Mouse (Mus musculus) CH12.LX (cell line): Measurements from ENCODE around the gene Slc16a13. TPM values are rescaled to one million over a fixed set of nuclear protein-coding genes. Genes with fewer than 3 reads are reported as not detected.

ENCODE experiments used
- DNase-seq: peaks from one replicate; pipeline ENCODE4 v3.0.0-alpha.2; 2013; ENCODE audit errors: extremely low read depth
- H3K27ac ChIP-seq: 2 replicates; pipeline ENCODE4 v1.5.1; 2012; ENCODE audit warnings: low read depth, mild to moderate bottlenecking, control low read depth, moderate library complexity; ENCODE audit not compliant: insufficient read depth
- H3K27me3 ChIP-seq: replicated peaks from 2 replicates; pipeline ENCODE3; 2012; ENCODE audit warnings: inconsistent platforms
- H3K36me3 ChIP-seq, 2 experiments: replicated peaks in 1 of 2; 2 replicates each; pipeline versions ENCODE3 to v1.6.1; 2012; ENCODE audit warnings: inconsistent platforms in 1 of 2, low read length in 1 of 2, mild to moderate bottlenecking in 1 of 2, mixed read lengths in 1 of 2, moderate library complexity in 1 of 2; ENCODE audit not compliant: control insufficient read depth in 1 of 2, insufficient read depth in 1 of 2
- H3K4me1 ChIP-seq, 2 experiments: 2 replicates each; pipeline ENCODE4 v1.6.1; 2012; ENCODE audit warnings: inconsistent platforms in 1 of 2, moderate library complexity in 1 of 2; ENCODE audit not compliant: insufficient read depth in 2 of 2, control insufficient read depth in 1 of 2
- H3K4me2 ChIP-seq: 2 replicates; pipeline ENCODE4 v1.6.1; 2012; ENCODE audit warnings: low read depth, mild to moderate bottlenecking, control low read depth; ENCODE audit not compliant: poor library complexity, insufficient read depth, severe bottlenecking
- H3K4me3 ChIP-seq, 3 experiments: fragments of 150-350 bp in 1 of 3; sonication (generic) in 1 of 3; replicated peaks in 1 of 3; 2 replicates each; pipeline versions ENCODE3 to v1.5.1; 2011 to 2012; ENCODE audit warnings: low read depth in 2 of 3, low read length in 2 of 3, mild to moderate bottlenecking in 2 of 3, moderate library complexity in 2 of 3, control low read depth in 1 of 3, improper control_type of control experiment in 1 of 3, inconsistent platforms in 1 of 3, mixed read lengths in 1 of 3; ENCODE audit not compliant: poor library complexity in 1 of 3
- H3K79me2 ChIP-seq: replicated peaks from 2 replicates; pipeline ENCODE4 v1.6.1; 2012; ENCODE audit warnings: mild to moderate bottlenecking, moderate library complexity; ENCODE audit not compliant: control insufficient read depth, poor library complexity, insufficient read depth, severe bottlenecking; ENCODE audit errors: extremely low read depth
- H3K9ac ChIP-seq: 2 replicates; pipeline ENCODE4 v1.6.1; 2012; ENCODE audit warnings: low read depth, mild to moderate bottlenecking, control low read depth, moderate library complexity; ENCODE audit not compliant: insufficient read depth
- H3K9me3 ChIP-seq: replicated peaks from 2 replicates; pipeline ENCODE3; 2012; ENCODE audit warnings: low read length, inconsistent platforms, mixed read lengths
- BHLHE40 ChIP-seq: IDR thresholded peaks from 2 replicates; pipeline ENCODE4 v1.6.1; 2011; ENCODE audit warnings: mild to moderate bottlenecking, low read depth, low read length, improper control_type of control experiment
- CHD1 ChIP-seq: IDR thresholded peaks from 2 replicates; pipeline ENCODE4 v1.6.1; 2012; ENCODE audit warnings: low read depth, low read length, improper control_type of control experiment, inconsistent platforms
- E2F4 ChIP-seq: IDR thresholded peaks from 2 replicates; pipeline ENCODE4 v1.6.1; 2011; ENCODE audit warnings: low read depth, low read length, improper control_type of control experiment; ENCODE audit not compliant: insufficient replicate concordance
- ELF1 ChIP-seq: IDR thresholded peaks from 2 replicates; pipeline ENCODE4 v1.6.1; 2014; ENCODE audit warnings: low read depth, mild to moderate bottlenecking, inconsistent platforms, low read length, improper control_type of control experiment
- EP300 ChIP-seq: IDR thresholded peaks from 2 replicates; pipeline ENCODE4 v1.6.1; 2011; ENCODE audit warnings: low read length, improper control_type of control experiment
- ETS1 ChIP-seq: conservative IDR thresholded peaks from 2 replicates; pipeline ENCODE4 v1.6.1; 2012; ENCODE audit warnings: low read depth, mild to moderate bottlenecking, inconsistent platforms, low read length, improper control_type of control experiment, moderate library complexity
- HCFC1 ChIP-seq: IDR thresholded peaks from 2 replicates; pipeline ENCODE4 v1.6.1; 2012; ENCODE audit warnings: low read depth, mild to moderate bottlenecking, inconsistent platforms, low read length, improper control_type of control experiment
- IRF4 ChIP-seq: IDR thresholded peaks from 2 replicates; pipeline ENCODE4 v1.6.1; 2014; ENCODE audit warnings: low read depth, mild to moderate bottlenecking, inconsistent platforms, low read length, improper control_type of control experiment
- KAT2A ChIP-seq: IDR thresholded peaks from 2 replicates; pipeline ENCODE4 v1.6.1; 2012; ENCODE audit warnings: low read length, improper control_type of control experiment, inconsistent platforms; ENCODE audit not compliant: insufficient replicate concordance
- MAFK ChIP-seq: IDR thresholded peaks from 2 replicates; pipeline ENCODE4 v1.6.1; 2011; ENCODE audit warnings: low read length, improper control_type of control experiment; ENCODE audit not compliant: insufficient replicate concordance
- MAX ChIP-seq: IDR thresholded peaks from 2 replicates; pipeline ENCODE4 v1.6.1; 2011; ENCODE audit warnings: low read length, improper control_type of control experiment
- MAZ ChIP-seq: IDR thresholded peaks from 2 replicates; pipeline ENCODE4 v1.6.1; 2012; ENCODE audit warnings: low read depth, mild to moderate bottlenecking, inconsistent platforms, low read length, improper control_type of control experiment, moderate library complexity
- MXI1 ChIP-seq: IDR thresholded peaks from 2 replicates; pipeline ENCODE4 v1.6.1; 2011; ENCODE audit warnings: mild to moderate bottlenecking, low read depth, low read length, improper control_type of control experiment
- NELFE ChIP-seq: IDR thresholded peaks from 2 replicates; pipeline ENCODE4 v1.6.1; 2011; ENCODE audit warnings: low read depth, low read length, improper control_type of control experiment
- NRF1 ChIP-seq: IDR thresholded peaks from 2 replicates; pipeline ENCODE4 v1.6.1; 2014; ENCODE audit warnings: low read depth, mild to moderate bottlenecking, inconsistent platforms, low read length, improper control_type of control experiment, moderate library complexity
- PAX5 ChIP-seq: IDR thresholded peaks from 2 replicates; pipeline ENCODE4 v1.6.1; 2012; ENCODE audit warnings: low read length, inconsistent platforms, mixed read lengths
- POLR2A ChIP-seq: IDR thresholded peaks from 2 replicates; pipeline ENCODE4 v1.6.1; 2011; ENCODE audit warnings: low read depth, mild to moderate bottlenecking, improper control_type of control experiment, low read length
- POLR2AphosphoS2 ChIP-seq: IDR thresholded peaks from 2 replicates; pipeline ENCODE4 v1.6.1; 2011; ENCODE audit warnings: low read depth, low read length, improper control_type of control experiment
- SIN3A ChIP-seq: IDR thresholded peaks from 2 replicates; pipeline ENCODE4 v1.6.1; 2012; ENCODE audit warnings: low read length, improper control_type of control experiment, inconsistent platforms
- TBP ChIP-seq: conservative IDR thresholded peaks from 2 replicates; pipeline ENCODE4 v1.6.1; 2011; ENCODE audit warnings: low read depth, low read length, improper control_type of control experiment
- TCF12 ChIP-seq: IDR thresholded peaks from 2 replicates; pipeline ENCODE4 v1.6.1; 2014; ENCODE audit warnings: low read depth, mild to moderate bottlenecking, inconsistent platforms, low read length, improper control_type of control experiment
- UBTF ChIP-seq: IDR thresholded peaks from 2 replicates; pipeline ENCODE4 v1.6.1; 2012; ENCODE audit warnings: low read depth, mild to moderate bottlenecking, inconsistent platforms, low read length, improper control_type of control experiment, moderate library complexity
- USF1 ChIP-seq: IDR thresholded peaks from 2 replicates; pipeline ENCODE4 v1.6.1; 2014; ENCODE audit warnings: low read depth, mild to moderate bottlenecking, inconsistent platforms, low read length, improper control_type of control experiment
- USF2 ChIP-seq: conservative IDR thresholded peaks from 2 replicates; pipeline ENCODE4 v1.6.1; 2011; ENCODE audit warnings: low read depth, low read length, improper control_type of control experiment
- dilution Hi-C: fragments of 300-500 bp; cut with MboI; formaldehyde crosslinking; loops from 2 replicates; pipeline ENCODE4 v1.14.3; 2020; ENCODE audit warnings: low sequenced_read_pairs; ENCODE audit not compliant: extremely low pct_unique_long_range_greater_than_20kb, extremely low pct_ligation_motif_present
- in situ Hi-C: fragments of 300-500 bp; cut with MboI; formaldehyde crosslinking; loops from 3 replicates; pipeline ENCODE4 v1.14.3; 2019; ENCODE audit warnings: low sequenced_read_pairs, low pct_ligation_motif_present, low pct_unique_long_range_greater_than_20kb, mixed read lengths
- polyA plus RNA-seq: library from polyadenylated mRNA; unstranded; fragments of >175 nt; gene quantifications from 2 replicates; pipeline ENCODE4 v1.2.1, GENCODE M21; 2012; ENCODE audit warnings: low read depth; ENCODE audit not compliant: insufficient read length
- total RNA-seq, 2 experiments: library from RNA; depleted of rRNA; stranded (reverse); fragments of 300-350 nt in 1 of 2; fragments of >200 nt in 1 of 2; gene quantifications; 2 replicates each; pipeline ENCODE4 v1.2.3; 2012 to 2014

The Slc16a13 gene
- total and polyA plus RNA-seq, 3 experiments, result 8.4 to 19.0 (median 12.0) TPM

- Histone ChIP-seq H3K27ac (peak within 1 kb of the TSS; percentile 78), H3K4me1 (peaks cover 4 to 22% of the 10 kb centered on the region in 2 experiments), H3K4me3 (peak within 1 kb of the TSS; percentile 77 to 96 (median 79)), H3K4me2 (peak within 1 kb of the TSS; percentile 93), H3K9ac (peak within 1 kb of the TSS; percentile 68), H3K36me3 (peaks cover 9 to 18% of the 10 kb centered on the region in 2 experiments), H3K9me3 (no peaks in the 10 kb centered on the region), H3K79me2 (peaks cover 12% of the 10 kb centered on the region), H3K27me3 (peaks cover 14% of the 10 kb centered on the region)
- in situ Hi-C loops, result loop anchor here (25.0 kb wide), 2 partner anchors 373 to 523 kb away; partner anchors contain the start of genes 4930544D05Rik, Chrne and Zfp3
- DNase-seq, result peak; percentile 86
- dilution Hi-C loops, result no loop called here
- peak; percentile 89; the same call in 1 of the 2 replicates for TF ChIP-seq MAZ
- TF ChIP-seq NELFE, result peak; percentile 25
- TF ChIP-seq TCF12, result peak; percentile 39; the same call in 1 of the 2 replicates
- TF ChIP-seq ETS1, result peak; percentile 56
- peak; percentile 48; the same call in 1 of the 2 replicates for TF ChIP-seq NRF1
- 0 out of 2 replicates have a peak, but pooled peaks have one; percentile 2 for TF ChIP-seq MAFK
- peak; percentile 84 for TF ChIP-seq ELF1
- TF ChIP-seq IRF4, result peak; percentile 71
- TF ChIP-seq KAT2A, result 0 out of 2 replicates have a peak, but pooled peaks have one; percentile 20
- TF ChIP-seq CHD1, result peak; percentile 100
- TF ChIP-seq USF1, result peak; percentile 98
- TF ChIP-seq SIN3A, result peak; percentile 100
- TF ChIP-seq POLR2A, result peak; percentile 49
- peak; percentile 97 for TF ChIP-seq MAX
- peak; percentile 63 for TF ChIP-seq MXI1
- TF ChIP-seq PAX5, result no peak
- TF ChIP-seq TBP, result peak; percentile 69; the same call in 1 of the 2 replicates
- no peak for TF ChIP-seq E2F4
- TF ChIP-seq UBTF, result no peak
- peak; percentile 99 for TF ChIP-seq USF2
- TF ChIP-seq HCFC1, result peak; percentile 80
- TF ChIP-seq BHLHE40, result peak; percentile 95
- no peak for TF ChIP-seq EP300
- no peak for TF ChIP-seq POLR2AphosphoS2
- TF ChIP-seq, all 38 proteins: peak for 19
These were observed 18.8 kb upstream of the Slc16a13 start, which contains the start of the genes Gm21988 and Rnasek for GRCm38 (mm10) chr11:70239541-70240279. TSS of gene Gm21988 (minus strand) at chr11:70239830. TSS of gene Rnasek (minus strand) at chr11:70239842.
